Mouse (Mus musculus): Measurements from ENCODE around the gene 1700001C19Rik.

- TF ChIP-seq GATA1 (IDR thresholded peaks at IDR 0.05; ENCODE audit: borderline replicate concordance, low read length), result no peak
- no peak for TF ChIP-seq FLI1 (IDR thresholded peaks at IDR 0.05; ENCODE audit: low read length)
Observed at GRCm38 (mm10) chr17:47371451-47371850, 65.7 kb downstream of the 1700001C19Rik start.

Data from megakaryocyte, embryonic 14.5 days (primary cell).